Mouse (Mus musculus) adrenal gland, postnatal 10 days (tissue): ENCODE data around the gene Ldhb. TPM values are rescaled to one million over a fixed set of nuclear protein-coding genes. Genes with fewer than 3 reads are reported as not detected.
"Not testable (repeated sequence)": the region's sequence is repeated elsewhere in the genome, so short reads cannot be mapped to it uniquely, and the experiment has no call there.

Experiments used
- DNase-seq: peaks from one replicate; pipeline ENCODE4 v3.0.0; 2021; ENCODE audit warnings: mixed read lengths
- long read RNA-seq, 2 experiments: library from polyadenylated mRNA; stranded (forward); transcript quantifications; one replicate each; pipeline ENCODE4 v2.0.0; 2021
- total RNA-seq, 2 experiments: library from RNA; stranded (reverse); gene quantifications; 2 replicates each; pipeline ENCODE4 v1.2.3; 2021

Gene Ldhb
- 100 to 1,000 TPM; 483 to 579 TPM for total RNA-seq
- long read RNA-seq, experiment 1, transcript Ldhb-201 (8 exons, 1,304 nt), result major isoform, 828 of 890 reads
- long read RNA-seq, experiment 1, partial matches to known transcripts, result 27 of 890 reads
- long read RNA-seq, experiment 1, other reads (novel, unspliced or antisense), result 35 of 890 reads
- long read RNA-seq, experiment 2, transcript Ldhb-201 (8 exons, 1,304 nt), result major isoform, 606 of 689 reads
- long read RNA-seq, experiment 2, partial matches to known transcripts, result 65 of 689 reads
- long read RNA-seq, experiment 2, other reads (novel, unspliced or antisense), result 18 of 689 reads

GRCm38 (mm10) chr6:142507785-142508162, at the start of gene Ldhb:
Ldhb (minus strand) TSS chr6:142507957.
- DNase-seq, result peak; percentile 90

DNA sequence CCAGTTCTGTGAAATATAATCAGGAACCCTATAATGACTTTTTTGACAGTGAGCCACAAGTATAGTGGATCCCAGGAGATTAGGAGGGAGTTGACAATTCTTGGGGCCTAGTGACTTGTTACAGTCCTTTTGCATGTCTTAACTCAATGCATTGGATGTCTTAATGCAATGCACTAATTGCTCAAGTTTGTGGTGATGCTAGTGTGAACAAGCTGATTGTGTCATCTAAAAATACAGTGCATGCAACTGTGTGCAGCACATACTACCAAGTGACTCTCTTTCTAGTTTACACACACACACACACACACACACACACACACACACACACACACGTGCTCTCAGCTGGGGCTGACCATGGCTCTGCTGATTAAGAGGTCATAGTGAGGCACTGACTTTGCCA, 48.2 kb upstream of the Ldhb start:
- no peak for DNase-seq

DNA sequence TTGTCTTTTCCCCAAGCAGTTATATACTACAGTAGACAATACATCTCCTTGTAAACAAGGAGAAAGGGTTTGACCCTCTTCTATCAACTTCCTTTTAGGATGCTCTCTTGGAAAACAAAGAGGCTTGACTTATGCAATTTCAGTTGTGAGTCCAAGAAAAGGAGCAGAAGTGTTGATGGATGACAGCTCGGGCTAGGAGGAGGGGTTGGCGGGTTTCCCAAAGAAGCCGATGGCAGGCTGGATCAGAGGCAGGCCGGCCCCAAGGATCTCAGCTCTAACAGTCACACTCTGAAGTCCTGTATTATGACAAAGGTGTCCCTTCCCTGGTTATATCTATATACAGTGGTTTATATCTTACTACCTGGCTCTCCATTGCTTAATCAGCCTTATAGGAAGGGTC, 43.7 kb upstream of the Ldhb start:
- peak; percentile 49 for DNase-seq

GRCm38 (mm10) chr6:142550871-142551270, 43.1 kb upstream of the Ldhb start:
- DNase-seq, result no peak

GRCm38 (mm10) chr6:142548377-142548776, 40.6 kb upstream of the Ldhb start:
- DNase-seq, result no peak

DNA sequence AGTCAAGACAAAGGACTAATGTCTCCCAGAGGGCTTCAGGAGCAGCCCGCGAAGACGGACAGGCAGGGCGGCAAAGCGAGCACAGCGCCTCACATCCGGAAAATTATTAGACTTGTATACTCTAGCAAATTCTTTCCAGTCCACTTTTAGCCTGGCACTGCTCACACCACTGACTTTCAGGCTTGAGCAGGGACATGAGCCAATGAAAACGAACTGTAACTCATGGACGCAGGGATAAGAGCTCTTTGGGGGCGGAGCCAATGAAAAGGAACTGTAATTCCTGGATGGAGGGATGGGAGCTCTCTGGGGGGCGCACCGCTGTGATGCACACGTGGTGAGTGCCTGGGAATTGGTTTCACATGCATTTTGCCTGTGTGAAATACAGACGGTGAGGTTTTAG, 37.4 kb upstream of the Ldhb start:
- no peak for DNase-seq

- DNase-seq, result no peak
Observed at GRCm38 (mm10) chr6:142543648-142544047, 35.9 kb upstream of the Ldhb start.

DNA sequence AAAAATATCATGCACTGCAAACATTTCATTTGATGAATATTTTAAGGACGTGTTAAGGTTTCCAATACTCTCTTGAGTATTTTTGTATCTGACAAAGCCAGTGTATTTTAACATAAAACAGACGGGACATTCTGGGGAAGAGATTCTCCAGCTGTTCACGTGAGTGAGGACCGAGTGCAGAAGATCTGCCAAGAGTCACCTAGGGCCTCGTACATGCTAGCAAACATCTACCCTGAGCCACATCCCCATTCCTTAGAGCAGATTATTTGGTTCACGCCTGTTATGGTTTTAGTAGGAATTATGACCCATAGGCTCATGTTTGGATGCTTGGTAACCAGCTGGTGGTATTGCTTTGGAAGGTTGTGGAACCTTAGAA, 35.0 kb upstream of the Ldhb start:
- no peak for DNase-seq

DNA sequence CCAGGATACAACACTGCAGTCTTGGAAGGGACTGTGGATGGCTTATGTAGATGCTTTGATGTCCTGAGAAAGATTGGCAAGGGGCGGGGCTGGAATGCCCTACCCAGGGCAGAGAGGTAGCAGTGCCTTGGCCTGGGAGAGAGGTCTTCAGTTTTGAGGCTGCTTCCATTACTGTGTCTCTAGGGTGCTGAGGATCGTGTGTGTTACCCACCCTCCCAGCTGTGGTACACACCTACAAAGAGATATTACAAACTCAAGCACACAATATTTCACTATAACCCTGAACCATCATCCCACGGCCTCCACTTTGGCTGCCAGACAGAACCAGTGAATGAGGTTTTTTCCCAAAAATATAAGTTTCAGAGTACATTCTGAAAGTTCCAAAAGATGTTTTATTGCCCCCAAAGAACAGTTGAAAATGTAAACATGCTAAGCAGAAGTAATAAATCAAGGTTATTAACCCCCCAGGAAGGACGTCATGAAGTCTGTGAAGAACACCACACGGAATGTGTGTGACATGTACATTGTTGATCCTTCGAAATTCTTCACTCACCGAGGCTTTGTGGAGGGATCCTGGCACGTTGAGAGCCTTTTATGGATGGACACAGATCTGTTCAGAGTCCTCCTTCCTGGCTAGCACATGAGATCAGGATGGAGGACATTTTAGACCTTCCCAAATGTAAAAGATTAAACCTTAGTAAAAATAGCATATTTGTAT, 34.5 kb upstream of the Ldhb start:
- DNase-seq, result no peak

DNA sequence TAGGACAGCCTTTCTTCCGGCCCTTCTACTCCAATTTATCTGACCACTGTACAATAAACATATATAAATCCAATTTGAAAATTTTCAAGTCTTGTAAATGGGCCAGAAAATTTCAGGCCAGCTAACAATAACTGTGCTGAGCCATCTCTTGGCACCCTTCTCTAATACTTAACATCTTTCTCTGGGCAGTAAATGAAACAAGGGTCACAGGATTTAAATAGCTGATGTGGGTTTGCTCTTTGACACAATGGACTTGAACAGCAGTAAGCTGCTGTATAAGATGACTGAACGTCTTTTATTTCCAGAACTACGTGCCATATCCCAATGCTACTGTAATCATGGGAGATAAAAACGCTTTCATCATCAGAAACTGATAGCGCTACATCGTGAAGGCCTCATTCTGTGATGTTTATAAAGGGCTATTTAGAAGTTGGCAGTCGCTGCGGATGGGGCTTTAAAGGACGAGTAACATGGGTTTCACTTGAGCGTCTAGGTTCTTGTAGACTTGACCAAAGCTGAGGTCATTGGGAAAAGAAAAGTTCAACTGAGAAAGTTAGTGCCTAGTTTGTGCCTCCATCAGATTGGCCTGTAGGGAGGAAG, 32.9 kb upstream of the Ldhb start:
- DNase-seq, result no peak

DNA sequence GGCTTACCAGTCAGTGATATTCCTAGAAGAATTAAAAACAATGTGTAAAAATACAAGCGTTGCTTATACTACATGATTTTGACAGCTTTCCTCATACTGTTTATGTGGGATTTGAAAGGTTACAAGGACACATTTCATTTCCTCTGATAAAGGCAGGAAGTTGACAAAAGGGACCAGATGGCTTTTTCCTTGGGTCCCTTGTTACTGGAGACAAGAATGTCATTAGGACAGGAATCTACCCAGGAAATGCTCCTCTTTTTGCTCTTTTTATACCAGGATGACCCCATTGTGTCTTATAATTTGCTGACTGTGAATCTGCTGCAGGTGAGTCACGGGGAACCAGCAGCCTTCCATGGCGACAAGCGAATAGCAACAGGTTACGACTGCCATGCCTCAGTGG, 32.4 kb upstream of the Ldhb start:
- no peak for DNase-seq

- peak; percentile 49 for DNase-seq
Observed at GRCm38 (mm10) chr6:142538503-142538902, 30.7 kb upstream of the Ldhb start.

GRCm38 (mm10) chr6:142533412-142533811, 25.7 kb upstream of the Ldhb start:
- no peak for DNase-seq

GRCm38 (mm10) chr6:142532686-142533085, 24.9 kb upstream of the Ldhb start:
- DNase-seq, result no peak

GRCm38 (mm10) chr6:142532141-142532540, 24.4 kb upstream of the Ldhb start:
- no peak for DNase-seq

DNA sequence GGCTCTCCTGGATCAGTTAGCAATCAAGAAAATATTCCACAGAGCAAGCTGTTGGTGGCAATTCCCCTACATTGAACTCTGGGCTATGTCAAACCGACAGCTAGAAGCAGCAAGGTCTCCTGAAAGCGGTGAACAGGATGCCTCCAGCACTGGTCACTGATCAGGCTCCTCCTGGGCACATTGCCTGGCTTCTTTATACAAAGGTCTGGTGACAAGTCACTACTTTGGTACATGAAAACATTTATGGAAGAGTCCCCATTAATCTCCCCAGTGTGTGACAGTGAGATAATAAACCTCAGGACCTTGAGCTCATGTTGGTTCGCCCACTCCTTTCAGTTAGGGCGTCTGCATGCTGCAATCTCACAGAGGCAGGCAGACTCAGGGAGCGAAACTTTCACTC, 22.6 kb upstream of the Ldhb start:
- peak; percentile 35 for DNase-seq

- no peak for DNase-seq
Observed at GRCm38 (mm10) chr6:142529680-142530079, 21.9 kb upstream of the Ldhb start.

DNA sequence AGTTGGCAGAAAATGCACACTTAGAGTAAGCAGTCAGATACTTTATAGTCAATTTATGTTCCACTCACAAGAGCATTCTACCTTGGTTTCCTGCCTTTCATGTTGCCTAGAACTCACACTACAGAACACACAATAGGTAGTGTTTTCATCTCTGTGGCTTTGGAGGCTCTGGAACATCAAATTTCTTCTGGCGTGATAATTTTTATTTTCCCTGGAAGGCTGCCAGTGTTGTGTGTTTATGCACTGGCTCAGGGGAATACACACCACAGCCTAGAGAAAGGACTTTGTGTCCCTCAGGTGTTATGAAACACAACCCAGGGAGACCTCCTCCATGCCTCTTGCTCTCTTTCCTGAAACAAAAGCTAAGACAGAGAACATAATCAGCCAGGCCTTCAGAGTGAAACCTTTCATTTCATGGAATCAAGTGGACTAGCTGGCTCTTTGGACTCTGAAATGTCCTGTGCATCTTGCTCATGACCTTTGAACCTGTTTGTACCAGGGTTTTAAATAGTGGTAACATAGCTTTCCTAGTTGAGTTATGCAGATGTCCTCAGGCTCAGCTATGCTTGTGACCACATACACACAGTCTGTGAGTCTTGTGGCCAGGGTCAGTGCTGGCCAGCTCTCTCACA, 20.3 kb upstream of the Ldhb start:
- peak; percentile 31 for DNase-seq

DNA sequence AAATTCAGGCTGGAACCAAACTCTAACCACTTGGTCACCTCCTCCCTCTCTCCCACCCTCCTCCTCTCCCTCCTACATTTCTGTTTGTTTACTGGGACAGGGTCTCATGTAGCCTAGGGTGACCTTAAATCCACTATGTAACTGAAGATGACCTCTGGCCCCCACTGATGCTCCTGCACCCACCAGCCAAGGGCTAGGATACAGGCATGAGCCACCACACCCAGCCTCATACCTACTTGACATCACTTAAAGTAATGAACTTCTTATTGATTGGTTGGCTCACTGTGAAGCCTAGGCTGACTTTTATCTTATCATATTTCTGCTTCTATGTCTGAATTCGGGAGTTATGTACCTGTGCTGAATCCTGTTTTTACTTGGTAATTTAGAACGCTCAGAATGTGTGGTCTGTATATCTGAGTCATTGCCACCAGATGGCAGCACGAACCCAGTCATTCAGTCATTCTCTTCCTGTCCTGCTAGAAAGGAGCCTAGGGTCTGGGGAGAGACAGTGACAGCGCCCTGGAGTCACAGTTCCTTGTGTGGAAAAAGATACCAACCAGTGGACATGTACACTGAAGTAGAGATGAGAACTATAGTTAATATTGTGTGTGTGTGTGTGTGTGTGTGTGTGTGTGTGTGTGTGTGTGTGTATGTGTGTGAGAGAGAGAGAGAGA, 17.0 kb upstream of the Ldhb start:
- peak; percentile 80 for DNase-seq

DNA sequence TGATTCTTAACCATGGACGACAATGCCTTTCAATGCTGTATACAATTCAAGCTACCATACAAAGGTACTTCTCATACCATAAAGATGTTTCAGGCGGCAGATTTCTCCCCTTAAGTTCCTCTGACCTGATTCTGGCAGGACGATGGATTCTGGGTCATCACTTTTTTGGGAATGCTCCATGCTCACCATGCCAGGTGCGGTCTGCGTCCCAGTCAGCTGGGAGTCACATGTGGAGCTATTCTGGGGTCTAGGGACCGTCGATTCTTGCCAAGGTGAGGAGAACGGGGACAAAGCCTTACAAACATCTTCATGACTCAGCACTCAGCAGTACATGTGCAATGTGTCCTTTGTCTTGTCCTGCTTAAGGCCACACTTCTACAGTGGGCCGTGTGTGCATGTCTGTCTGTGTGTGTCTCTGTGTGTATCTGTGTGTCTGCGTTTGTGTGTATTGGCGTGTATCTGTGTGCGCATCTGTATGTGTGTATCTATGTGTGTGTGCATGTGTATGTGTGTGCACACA, 13.9 kb upstream of the Ldhb start:
- DNase-seq, result no peak

GRCm38 (mm10) chr6:142519110-142519509, 11.4 kb upstream of the Ldhb start:
- peak; percentile 19 for DNase-seq

GRCm38 (mm10) chr6:142515379-142515778, 7.6 kb upstream of the Ldhb start:
- not testable (repeated sequence) for DNase-seq
